Mouse (Mus musculus): ENCODE data around the gene Ccl2. TPM values are rescaled to one million over a fixed set of nuclear protein-coding genes. Genes with fewer than 3 reads are reported as not detected.

The Ccl2 gene
- polyA plus RNA-seq (2017; shearing (Covaris generic)): not detected

DNA sequence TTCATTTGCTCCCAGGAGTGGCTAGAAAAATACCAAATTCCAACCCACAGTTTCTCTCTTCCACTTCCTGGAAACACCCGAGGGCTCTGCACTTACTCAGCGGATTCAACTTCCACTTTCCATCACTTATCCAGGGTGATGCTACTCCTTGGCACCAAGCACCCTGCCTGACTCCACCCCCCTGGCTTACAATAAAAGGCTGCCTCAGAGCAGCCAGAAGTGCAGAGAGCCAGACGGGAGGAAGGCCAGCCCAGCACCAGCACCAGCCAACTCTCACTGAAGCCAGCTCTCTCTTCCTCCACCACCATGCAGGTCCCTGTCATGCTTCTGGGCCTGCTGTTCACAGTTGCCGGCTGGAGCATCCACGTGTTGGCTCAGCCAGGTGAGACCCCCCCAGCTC, at the start of gene Ccl2:
Gene Ccl2 (plus strand): TSS at position 216 of the 400 bp plus-strand sequence.
- no peak for ATAC-seq

DNA sequence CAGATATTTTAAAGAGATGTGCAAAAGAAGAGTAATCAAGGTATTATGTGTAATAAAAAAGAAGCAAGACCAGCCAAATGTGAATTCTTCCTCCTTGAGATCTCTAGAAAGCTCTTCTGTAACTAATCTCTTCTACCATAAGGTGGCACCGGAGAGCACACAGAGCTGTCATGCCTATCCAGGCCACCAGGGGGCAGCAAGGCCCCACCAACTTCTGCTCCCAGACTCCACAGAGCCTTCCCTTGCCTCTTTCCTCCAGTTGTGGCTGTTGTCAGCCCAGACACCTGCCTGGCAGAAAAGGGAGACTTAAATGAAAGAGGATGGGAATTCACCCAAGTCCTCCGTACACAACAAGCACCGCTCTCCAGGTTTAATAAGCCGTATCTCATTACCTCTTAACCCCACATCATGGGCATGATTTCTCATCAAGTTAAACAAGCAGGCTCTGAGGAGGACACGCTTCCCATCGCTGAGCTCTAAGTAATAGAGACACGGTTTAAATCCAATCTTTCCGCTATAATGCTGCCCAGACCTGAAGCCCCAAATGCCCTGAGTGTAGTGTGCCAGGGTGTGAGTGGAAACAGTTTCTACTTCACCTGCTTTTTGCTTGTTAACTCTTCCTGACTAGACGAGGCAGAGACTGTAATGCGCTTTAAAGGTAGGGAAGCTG, 39.1 kb upstream of the Ccl2 start:
- ATAC-seq: no peak

DNA sequence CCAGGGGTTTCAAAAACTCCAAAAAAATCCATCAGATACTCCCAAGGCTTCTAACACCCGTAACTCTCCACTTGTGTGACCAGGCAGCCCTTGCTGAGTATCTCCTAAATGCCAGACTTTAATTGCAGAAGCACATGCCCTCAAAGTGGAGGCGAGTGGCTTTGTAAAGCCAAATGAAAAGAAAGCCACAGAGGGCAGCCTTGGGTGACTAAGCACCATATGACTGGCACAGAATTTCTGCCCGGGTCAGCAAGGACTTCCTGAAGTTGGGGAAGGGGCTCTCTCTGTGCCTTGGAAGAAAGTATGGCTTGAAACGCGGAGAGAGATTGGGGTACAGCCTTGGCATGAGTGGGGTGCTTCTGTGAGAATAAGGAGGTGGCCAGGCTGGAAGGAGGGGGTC, 38.3 kb upstream of the Ccl2 start:
- ATAC-seq: no peak

DNA sequence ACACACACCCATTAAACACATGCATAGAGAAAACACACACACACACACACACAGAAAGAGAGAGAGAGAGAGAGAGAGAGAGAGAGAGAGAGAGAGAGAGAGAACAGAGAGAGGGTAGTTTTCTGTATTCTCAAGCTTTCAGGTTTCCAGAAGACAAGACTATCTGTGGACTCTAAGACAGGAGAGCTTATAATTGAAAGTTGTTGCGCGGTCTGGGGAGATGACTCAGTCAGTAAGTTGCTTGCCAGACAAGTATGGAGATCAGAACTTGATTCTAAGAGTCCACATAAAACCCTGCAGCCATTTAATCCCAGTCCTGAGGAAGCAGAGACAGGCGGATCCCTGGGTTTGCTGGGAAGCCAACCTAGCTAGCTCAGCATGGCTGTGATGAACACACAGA, 36.7 kb upstream of the Ccl2 start:
- ATAC-seq: no peak

DNA sequence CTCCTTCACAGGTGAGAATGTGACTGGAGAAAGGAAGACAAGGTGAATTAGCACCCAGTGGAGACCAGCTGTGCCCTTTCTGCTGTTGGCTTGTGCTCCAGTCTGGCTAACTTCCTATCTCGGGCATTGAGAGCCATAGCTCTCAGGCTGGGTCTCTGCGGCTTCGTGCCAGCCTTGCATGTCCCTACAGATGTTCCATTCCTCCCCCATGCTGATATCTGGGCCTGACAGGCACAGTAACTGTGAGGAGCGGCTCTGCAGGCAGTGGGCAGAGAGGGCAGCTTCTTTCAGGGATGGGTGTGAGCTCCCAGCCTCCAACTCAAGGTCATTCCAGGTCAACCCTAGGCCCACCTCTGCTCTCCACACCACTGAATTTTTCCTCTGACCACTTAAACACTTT, 35.9 kb upstream of the Ccl2 start:
- ATAC-seq: no peak

DNA sequence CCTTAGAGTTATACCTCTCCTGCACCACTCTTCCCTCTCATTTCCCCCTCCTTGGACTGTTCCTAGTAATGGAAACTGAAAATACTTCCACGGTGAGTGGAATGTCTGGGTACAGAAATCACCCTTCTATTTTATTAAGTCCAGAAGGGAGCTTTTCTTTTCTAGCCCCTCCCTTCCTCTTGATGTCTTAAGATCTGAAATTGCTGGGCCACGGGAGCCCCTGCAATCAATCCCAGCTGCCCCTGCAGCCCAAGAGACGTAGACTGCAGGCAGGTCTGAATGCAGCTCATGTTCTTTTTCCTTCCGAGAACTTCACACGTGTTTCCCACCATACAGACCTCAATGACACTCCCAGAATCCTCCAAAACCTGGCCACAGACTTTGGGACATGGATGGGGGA, 34.8 kb upstream of the Ccl2 start:
- no peak for ATAC-seq

DNA sequence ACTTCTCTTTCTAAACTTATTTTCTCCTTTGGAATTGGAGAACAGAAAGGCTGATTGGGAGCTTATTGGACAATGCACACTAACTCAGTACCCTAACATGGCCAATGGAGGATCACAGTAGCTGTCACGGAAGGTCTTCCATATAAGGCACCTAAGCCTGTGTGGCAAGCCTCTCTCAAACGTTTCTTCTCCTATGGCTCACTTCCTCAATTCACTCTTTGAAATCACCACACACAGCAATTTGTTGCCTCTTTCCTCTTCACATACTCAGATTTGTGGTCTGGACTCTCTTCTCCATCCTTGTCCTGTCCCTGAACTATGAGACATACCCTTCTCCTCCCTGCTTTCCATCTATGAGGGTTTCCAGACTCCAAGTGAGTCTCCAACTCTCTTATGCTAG, 30.6 kb upstream of the Ccl2 start:
- no peak for ATAC-seq

DNA sequence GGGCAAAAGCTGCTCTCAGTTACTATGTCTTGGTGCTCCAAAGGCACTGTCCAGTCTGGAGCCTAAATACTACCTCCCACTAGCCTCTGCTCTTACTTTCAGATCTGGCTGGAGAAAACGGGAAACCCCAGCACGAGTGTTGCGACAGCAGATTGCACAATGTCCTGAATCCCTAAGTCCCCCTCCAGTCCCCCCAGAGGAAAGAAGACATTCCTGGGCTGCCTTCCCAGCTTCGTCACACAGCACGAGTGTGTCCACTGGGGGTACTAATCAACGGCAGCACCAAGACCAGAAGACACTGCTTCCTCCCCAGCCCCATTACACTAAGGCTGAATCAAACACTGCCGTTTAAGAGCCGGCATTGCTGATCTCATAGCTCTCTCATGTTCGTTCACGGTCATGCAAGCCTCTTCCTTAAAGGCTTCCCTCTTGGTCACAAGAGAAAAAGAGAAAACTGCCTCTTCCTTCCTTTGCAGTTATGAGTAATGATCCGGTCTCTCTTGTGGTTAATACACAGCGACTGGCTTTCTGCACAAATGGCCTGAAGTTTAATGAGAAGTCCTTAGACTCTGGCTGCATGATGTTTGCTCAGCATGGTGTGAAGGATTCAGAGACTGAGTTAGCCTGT, 28.5 kb upstream of the Ccl2 start:
- no peak for ATAC-seq

DNA sequence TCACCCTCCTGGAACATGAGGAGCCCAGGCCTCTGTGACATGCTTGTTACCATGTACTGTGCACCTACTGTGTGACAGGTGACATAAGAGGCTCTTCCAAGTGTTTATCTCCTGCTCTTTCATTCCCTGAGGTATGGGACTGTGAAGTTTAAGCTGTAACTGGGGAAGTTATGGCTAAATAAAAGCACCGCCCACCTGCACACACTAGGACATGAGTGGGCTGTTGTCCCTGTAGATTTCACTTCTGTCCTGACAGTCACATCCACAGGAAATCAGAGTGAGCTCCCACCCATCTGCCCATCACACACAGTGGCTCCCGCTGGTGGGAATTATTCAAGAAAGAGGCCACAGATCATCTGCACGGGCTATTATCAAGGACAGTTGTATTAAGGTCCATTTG, 25.3 kb upstream of the Ccl2 start:
- ATAC-seq: no peak

DNA sequence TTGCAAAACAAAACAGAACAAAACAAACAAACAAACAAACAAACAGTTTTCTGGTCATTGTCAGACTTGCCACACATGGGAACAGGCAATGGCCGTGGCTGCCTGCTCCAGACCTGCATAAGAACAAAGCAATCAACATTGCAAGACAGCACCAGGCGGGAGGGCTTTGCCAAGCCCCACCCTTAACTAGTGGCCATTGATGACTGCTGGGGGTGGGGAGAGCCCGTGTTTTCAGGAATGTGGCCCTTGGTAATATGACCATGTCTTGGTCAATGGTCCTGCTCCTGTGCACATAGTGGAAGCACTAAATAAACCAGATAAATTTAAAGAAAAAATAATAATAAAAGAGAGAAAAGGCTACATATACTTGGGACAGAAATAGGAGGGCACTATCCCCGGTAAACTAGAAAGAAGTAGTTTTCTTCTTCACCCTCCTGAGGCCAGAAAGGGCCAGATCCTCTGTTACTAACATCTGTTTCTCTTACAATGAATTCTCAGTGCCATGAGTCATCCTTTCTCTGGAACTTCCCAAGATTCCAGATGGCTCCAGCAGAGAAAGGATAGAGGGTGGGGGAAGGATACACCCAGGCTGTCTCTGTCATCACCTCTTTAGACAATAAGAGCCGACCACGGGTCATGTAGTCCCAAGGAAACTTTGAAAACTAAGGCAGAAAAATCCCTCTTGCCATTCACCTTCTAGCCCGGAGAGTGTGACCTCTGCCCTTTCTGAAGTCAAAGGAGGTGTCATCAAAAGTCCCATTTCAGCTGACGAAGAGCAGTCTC, 23.8 kb upstream of the Ccl2 start:
- ATAC-seq: no peak

DNA sequence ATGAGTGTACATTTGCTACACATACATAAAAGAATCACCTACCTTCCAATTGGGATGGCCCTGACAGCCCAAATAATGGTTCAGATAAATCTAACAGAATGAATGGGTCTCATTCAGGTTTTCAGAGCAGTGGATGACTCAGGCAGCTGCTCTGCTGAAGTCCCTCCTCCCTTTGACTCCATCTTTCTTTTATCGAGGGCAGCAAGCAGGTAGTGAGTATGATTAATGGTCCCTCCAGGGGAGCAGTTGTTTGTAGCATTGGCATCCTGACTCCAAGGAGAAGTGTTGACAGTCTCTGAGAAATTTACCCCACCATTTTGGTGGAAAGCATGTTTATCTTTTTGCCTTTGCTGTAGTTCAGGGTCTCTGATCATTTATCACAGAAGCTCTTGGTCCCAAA, 21.6 kb upstream of the Ccl2 start:
- ATAC-seq: no peak

DNA sequence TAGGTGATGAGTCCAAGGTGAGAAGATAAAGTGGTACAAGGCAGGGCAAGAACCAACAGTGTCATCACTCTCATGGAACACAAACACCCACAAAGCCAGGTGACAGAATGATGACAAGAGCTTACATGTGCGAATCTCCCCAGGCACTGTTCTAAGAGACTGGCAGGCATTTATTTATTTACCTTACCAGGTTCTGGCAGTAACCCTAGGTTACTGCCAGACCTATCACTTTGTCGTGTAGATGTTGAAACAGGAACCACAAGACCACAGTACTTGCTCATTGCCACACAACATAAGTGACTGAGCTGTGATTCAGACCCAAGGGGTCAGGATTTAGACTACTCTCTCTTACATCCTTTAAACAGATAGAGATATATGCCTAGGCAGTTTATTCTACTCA, 20.3 kb upstream of the Ccl2 start:
- ATAC-seq: no peak

DNA sequence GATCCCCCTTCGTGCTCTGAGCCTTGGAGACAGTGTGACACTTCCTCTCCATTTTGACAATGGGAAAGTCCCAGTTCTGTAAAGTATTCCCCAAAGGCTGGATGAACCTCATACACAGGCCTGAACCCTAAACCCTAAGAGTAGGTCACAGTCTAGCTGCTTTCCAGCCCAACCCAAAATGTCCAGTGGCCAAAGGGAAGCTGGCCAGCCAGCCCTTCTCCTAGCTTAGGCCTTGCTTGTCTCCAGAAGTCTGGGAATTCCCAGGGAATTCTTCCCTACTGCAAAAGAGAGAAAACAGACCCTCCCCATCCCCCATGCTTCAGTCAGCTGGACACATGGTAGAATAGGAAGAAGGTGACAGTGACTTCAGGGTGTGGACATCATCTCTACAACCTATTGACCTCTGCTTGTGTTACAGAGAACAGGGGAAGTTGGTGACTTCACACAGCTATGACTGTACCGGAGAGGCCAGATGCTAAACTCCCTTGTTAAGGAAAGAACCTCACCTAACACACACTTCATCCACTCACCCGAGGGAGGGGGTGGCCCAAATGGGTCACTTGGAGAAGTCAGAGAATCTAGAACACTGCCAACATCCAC, 19.1 kb upstream of the Ccl2 start:
- no peak for ATAC-seq

DNA sequence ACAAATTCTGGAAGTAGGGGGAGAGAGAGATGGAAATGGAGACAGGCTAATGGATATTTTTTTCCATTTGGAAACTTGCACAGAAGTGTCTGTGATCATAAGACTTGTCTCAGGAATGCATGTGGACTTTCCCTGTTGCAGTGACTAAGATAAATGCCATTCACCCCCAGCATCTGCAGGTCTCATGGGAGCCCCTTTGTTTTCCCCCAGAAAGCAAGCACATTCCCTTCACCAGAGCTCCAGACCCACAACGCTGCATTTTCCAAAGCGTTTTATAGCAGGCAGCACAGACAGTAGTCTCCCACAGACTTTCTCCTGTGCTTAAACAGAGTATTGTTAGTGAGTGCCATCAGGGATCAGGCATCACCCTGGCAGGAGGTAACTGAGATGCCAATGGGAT, 16.0 kb upstream of the Ccl2 start:
- ATAC-seq: no peak

DNA sequence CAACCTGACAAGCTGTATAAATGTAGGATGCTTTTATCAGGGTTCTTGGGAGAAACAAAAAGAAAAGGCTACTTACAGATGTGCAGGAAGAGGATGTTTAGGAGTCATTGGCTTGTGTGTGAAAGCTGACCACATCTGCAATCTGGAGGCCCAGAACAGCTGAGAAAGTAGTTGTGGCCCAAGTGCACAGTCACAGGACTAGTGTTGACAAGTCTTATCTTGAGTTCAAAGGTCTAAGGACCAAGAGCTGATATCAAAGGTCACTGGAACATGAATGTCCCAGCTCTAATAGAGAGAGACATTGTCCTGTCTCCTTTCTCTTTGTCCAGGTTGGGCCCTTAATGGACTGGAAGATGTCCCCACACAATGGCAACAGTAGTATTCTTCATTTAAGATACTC, 15.6 kb upstream of the Ccl2 start:
- ATAC-seq: no peak

DNA sequence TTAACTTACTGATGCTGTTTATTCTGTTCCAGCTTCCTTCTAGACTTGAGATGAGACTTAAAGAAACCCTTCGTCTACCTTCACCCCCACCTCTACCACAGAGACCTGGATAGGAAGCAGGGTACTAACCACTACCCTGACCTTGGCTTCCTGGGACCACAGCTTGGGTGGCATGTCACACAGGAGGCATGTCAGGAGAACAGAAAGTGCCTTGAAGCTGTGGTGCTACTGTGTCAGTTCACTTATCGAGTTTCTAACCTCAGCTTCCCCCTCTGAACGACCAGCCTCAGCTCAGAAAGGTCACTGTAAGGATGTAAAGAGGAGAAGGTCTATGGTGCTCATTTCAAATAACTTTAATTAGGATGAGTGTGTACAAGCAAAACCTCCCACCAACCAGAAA, 14.0 kb upstream of the Ccl2 start:
- ATAC-seq: no peak

DNA sequence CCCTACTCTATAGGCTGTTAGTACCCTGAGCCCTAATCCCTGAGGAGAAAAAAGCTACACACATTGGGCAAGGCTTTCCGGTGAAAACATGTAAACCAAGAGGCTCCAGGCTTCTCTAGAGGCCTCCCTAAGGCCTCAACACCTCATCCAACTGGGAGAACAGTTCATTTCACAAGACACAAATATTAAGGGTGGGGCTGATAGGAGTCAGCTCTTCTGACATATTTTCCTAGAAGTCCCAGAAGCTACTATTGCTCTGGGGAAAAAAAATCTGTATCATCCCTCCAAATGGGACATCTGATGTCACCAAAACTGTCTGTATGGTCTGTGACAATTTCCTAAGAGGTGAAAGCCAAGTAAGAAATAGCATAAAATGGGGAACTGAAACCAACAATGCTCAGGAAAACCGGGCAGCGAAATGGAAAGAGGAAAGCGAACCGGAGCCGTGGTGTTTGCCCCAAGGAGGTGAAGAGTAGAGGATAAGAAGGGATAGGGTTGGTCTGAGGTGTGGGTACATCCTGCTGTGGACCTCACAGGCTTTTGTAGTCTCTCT, 12.8 kb upstream of the Ccl2 start:
- ATAC-seq: no peak

DNA sequence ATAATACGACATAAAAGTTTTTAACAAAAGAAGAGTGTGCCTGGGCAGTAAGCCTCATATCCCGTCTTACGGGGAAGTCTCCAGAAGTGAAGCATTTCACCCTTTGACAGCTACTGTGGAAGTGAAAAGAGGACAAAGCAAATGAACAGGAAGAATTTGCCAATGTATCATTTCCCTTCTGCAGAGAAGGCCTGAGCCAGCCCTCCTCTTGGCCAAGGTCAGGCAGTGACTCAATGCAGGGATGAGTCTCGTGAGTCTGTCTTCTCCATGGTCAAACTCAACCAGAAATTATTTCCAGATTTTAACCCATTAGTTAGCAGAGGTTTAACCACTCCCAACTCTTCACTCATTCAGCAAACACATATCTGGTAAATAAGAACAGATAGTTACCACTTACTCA, 11.6 kb upstream of the Ccl2 start:
- ATAC-seq: no peak

DNA sequence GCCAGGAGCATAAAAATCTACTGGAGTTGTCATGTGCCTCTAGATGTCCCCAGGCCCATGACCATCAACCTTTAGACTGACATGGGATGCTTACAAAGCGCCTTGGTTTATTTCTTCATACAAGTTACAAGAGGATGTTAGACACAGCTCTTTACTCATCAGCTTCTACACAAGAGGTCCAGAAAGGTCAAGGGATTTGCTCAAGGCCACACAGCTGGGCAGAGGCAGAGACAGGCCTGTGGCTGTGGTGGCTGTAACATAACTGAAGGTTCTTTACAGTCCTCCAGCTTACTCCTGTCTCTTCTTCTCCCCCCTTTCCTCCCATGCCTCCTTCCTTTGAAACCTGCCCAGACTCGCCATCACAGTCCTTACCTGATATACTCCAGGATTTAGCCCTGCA, 5.2 kb upstream of the Ccl2 start:
- ATAC-seq: no peak

DNA sequence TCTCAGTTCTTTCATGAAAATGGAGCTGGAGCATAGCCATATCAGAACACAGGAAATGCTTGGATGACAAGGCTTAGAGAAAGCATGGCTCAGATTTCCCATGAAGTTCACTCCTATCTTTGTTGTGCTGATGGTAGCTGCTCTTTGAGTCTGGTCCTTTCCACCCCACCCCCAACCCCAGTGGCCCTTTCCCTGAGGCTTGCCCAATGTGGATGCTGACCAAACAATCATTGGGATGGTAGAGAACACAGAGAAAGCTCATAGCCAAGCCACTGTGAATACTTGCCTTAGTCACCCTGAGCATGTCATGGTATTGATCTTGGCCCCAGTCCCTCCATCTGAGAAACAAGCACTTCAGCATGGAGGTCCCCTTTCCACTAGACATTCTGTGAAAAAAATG, 3.2 kb upstream of the Ccl2 start:
- ATAC-seq: no peak

DNA sequence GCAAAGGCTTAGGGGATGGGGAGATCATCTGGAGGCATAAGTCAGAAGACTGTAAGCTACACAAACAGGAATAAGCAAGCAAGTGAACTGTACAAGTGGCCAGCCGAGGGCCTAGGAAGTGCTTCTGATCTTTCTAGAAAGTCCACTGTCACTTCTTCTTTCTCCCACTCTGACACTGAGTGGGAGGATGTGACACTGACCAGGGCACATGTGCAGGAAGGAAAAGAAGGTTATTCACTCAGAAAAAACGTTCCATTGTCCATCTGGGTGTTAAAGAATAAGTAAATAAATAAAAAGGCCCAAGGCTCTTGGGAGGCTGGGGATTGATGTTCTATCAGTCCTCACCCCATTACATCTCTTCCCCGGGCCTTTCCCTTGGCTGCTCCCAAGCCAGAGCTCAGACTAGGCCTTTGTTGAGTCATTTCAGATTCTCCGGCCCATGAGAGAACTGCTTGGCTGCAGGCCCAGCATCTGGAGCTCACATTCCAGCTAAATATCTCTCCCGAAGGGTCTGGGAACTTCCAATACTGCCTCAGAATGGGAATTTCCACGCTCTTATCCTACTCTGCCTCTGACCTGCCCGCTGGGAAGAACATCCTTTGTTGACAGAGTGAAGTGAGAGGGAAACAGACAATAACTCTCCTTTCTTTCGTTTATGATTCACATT, 2.6 kb upstream of the Ccl2 start:
- no peak for ATAC-seq

DNA sequence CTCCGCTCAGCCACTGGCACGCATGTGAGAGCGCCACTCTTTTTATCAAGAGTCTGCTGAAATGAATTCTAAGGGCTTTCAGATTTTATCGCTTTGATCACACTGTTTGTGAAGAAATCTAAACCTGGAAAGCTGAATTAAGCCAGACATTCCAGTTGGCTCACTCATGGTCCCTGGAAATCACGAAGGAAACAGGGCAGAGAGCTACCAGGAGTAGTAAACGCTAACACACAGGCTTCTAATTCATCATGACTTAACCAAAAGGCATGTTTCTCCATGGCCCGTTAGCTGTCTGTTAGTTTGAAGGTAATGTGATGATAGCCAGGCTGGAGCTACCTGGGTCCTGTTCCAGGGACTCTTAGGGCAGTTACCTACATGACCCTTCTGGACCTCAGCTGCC, 925 bp upstream of the Ccl2 start:
- no peak for ATAC-seq

DNA sequence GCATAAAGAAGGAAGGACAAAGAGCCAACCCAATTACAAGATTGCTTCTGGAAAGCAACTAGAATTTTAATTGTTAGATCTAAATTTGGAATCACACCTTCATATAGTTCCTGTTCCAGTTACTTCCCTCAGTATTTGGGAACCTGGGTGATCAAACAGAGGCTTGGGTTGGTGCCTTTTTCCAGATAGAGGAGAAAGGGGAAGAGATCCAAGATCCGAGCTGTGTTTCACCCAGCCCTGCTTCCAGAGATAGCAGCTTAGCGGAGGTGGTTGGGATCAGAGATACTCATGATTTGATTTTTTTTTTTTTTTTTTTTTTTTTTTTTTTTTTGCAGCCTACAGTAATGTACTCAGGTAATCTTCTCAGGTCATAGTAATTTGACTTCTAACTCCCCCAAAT, 486 bp downstream of the Ccl2 start:
- no peak for ATAC-seq

Data from activated CD4-positive, CD25-positive, alpha-beta regulatory T cell, adult 4 months (primary cell).